Mouse (Mus musculus): ENCODE data around the gene Wnt5a. TPM values are rescaled to one million over a fixed set of nuclear protein-coding genes. Genes with fewer than 3 reads are reported as not detected.
A peak's percentile ranks its signal among the peaks of the same experiment; 100 is the strongest.

Gene Wnt5a
- polyA plus RNA-seq (2015; fragmentation: Nextera tagmentation; extraction: Ambion mirVana): 11.6 and 12.0 TPM in 2 replicates

- peak within 1 kb of the TSS; percentile 80 for H3K4me2 ChIP-seq (replicated peaks; ENCODE audit: low read depth)
- peak within 1 kb of the TSS; percentile 62 for H3K4me3 ChIP-seq (ENCODE audit: low read depth, low read length)
- peaks cover 45% of the 10 kb centered on the region for H3K27me3 ChIP-seq (replicated peaks; ENCODE audit: control insufficient read depth, insufficient read depth, low read length)
- no peaks in the 10 kb centered on the region for H3K9me3 ChIP-seq (ENCODE audit: control insufficient read depth)
- H3K27ac ChIP-seq (ENCODE audit: low read depth, low read length): peak within 1 kb of the TSS; percentile 51
- no peak for ATAC-seq
- WGBS: 2% methylated on average over 52 of the region's 53 CpGs
- 0 out of 2 replicates have a peak, but pooled peaks cover 6% of the 10 kb centered on the region for H3K4me1 ChIP-seq (replicated peaks; ENCODE audit: control insufficient read depth, insufficient read depth, low read length)
- H3K9ac ChIP-seq (ENCODE audit: low read depth, low read length): peak within 1 kb of the TSS; percentile 50
- no peak for TF ChIP-seq CTCF (IDR thresholded peaks at IDR 0.05; ENCODE audit: low read depth)
- H3K36me3 ChIP-seq (ENCODE audit: control insufficient read depth, insufficient read depth): no peaks in the 10 kb centered on the region
These were observed at the start of gene Wnt5a for GRCm38 (mm10) chr14:28504101-28505050. Wnt5a (plus strand) TSS chr14:28504750.

GRCm38 (mm10) chr14:28456372-28457076 is 48.0 kb upstream of the Wnt5a start:
- 33% methylated on average over 7 of the region's 7 CpGs for WGBS

GRCm38 (mm10) chr14:28457428-28457827 is 47.1 kb upstream of the Wnt5a start:
- Histone ChIP-seq H3K27ac (ENCODE audit: low read depth, low read length) (no peak overlapping the region), H3K4me1 (replicated peaks; ENCODE audit: control insufficient read depth, insufficient read depth, low read length) (0 out of 2 replicates have a peak, but pooled peaks cover 3% of the 10 kb centered on the region), H3K9me3 (ENCODE audit: control insufficient read depth) (no peaks in the 10 kb centered on the region), H3K4me3 (ENCODE audit: low read depth, low read length) (no peak overlapping the region), H3K27me3 (replicated peaks; ENCODE audit: control insufficient read depth, insufficient read depth, low read length) (no peaks in the 10 kb centered on the region), H3K9ac (ENCODE audit: low read depth, low read length) (no peak overlapping the region), H3K36me3 (ENCODE audit: control insufficient read depth, insufficient read depth) (no peaks in the 10 kb centered on the region), H3K4me2 (replicated peaks; ENCODE audit: low read depth) (no peak overlapping the region)
- ATAC-seq: peak; percentile 7; the same call in 1 of the 2 replicates
- no peak for TF ChIP-seq CTCF (IDR thresholded peaks at IDR 0.05; ENCODE audit: low read depth)
- 32% methylated on average over 3 of the region's 3 CpGs for WGBS

More at GRCm38 (mm10) chr14:28456372-28457076, 48.0 kb upstream of the Wnt5a start:
- H3K4me1 ChIP-seq (replicated peaks; ENCODE audit: control insufficient read depth, insufficient read depth, low read length): 0 out of 2 replicates have a peak, but pooled peaks cover 3% of the 10 kb centered on the region
- H3K4me3 ChIP-seq (ENCODE audit: low read depth, low read length): no peak overlapping the region
- H3K4me2 ChIP-seq (replicated peaks; ENCODE audit: low read depth): no peak overlapping the region
- no peak overlapping the region for H3K9ac ChIP-seq (ENCODE audit: low read depth, low read length)
- no peak for TF ChIP-seq CTCF (IDR thresholded peaks at IDR 0.05; ENCODE audit: low read depth)
- ATAC-seq: peak; percentile 92
- no peaks in the 10 kb centered on the region for H3K27me3 ChIP-seq (replicated peaks; ENCODE audit: control insufficient read depth, insufficient read depth, low read length)
- H3K27ac ChIP-seq (ENCODE audit: low read depth, low read length): no peak overlapping the region
- H3K9me3 ChIP-seq (ENCODE audit: control insufficient read depth): no peaks in the 10 kb centered on the region
- H3K36me3 ChIP-seq (ENCODE audit: control insufficient read depth, insufficient read depth): no peaks in the 10 kb centered on the region

- Histone ChIP-seq H3K36me3 (ENCODE audit: control insufficient read depth, insufficient read depth) (no peaks in the 10 kb centered on the region), H3K4me2 (replicated peaks; ENCODE audit: low read depth) (no peak overlapping the region), H3K9me3 (ENCODE audit: control insufficient read depth) (no peaks in the 10 kb centered on the region), H3K4me1 (replicated peaks; ENCODE audit: control insufficient read depth, insufficient read depth, low read length) (no peaks in the 10 kb centered on the region), H3K9ac (ENCODE audit: low read depth, low read length) (no peak overlapping the region), H3K27me3 (replicated peaks; ENCODE audit: control insufficient read depth, insufficient read depth, low read length) (no peaks in the 10 kb centered on the region), H3K27ac (ENCODE audit: low read depth, low read length) (no peak overlapping the region), H3K4me3 (ENCODE audit: low read depth, low read length) (no peak overlapping the region)
- TF ChIP-seq CTCF (IDR thresholded peaks at IDR 0.05; ENCODE audit: low read depth): no peak
- WGBS: 62% methylated on average over 5 of the region's 5 CpGs
- no peak for ATAC-seq
These were observed 36.6 kb upstream of the Wnt5a start for GRCm38 (mm10) chr14:28467956-28468355.

- no peak overlapping the region for H3K9ac ChIP-seq (ENCODE audit: low read depth, low read length)
- no peak for ATAC-seq
- no peaks in the 10 kb centered on the region for H3K36me3 ChIP-seq (ENCODE audit: control insufficient read depth, insufficient read depth)
- H3K4me3 ChIP-seq (ENCODE audit: low read depth, low read length): no peak overlapping the region
- no peaks in the 10 kb centered on the region for H3K9me3 ChIP-seq (ENCODE audit: control insufficient read depth)
- TF ChIP-seq CTCF (IDR thresholded peaks at IDR 0.05; ENCODE audit: low read depth): no peak
- H3K27ac ChIP-seq (ENCODE audit: low read depth, low read length): no peak overlapping the region
- no peaks in the 10 kb centered on the region for H3K27me3 ChIP-seq (replicated peaks; ENCODE audit: control insufficient read depth, insufficient read depth, low read length)
- no peak overlapping the region for H3K4me2 ChIP-seq (replicated peaks; ENCODE audit: low read depth)
- no peaks in the 10 kb centered on the region for H3K4me1 ChIP-seq (replicated peaks; ENCODE audit: control insufficient read depth, insufficient read depth, low read length)
- WGBS: 30% methylated on average over 4 of the region's 4 CpGs
These were observed 34.9 kb upstream of the Wnt5a start for GRCm38 (mm10) chr14:28469696-28470095.

- Histone ChIP-seq H3K27me3 (replicated peaks; ENCODE audit: control insufficient read depth, insufficient read depth, low read length) (no peaks in the 10 kb centered on the region), H3K9me3 (ENCODE audit: control insufficient read depth) (no peaks in the 10 kb centered on the region), H3K36me3 (ENCODE audit: control insufficient read depth, insufficient read depth) (no peaks in the 10 kb centered on the region), H3K4me3 (ENCODE audit: low read depth, low read length) (no peak overlapping the region), H3K9ac (ENCODE audit: low read depth, low read length) (no peak overlapping the region), H3K4me1 (replicated peaks; ENCODE audit: control insufficient read depth, insufficient read depth, low read length) (no peaks in the 10 kb centered on the region), H3K27ac (ENCODE audit: low read depth, low read length) (no peak overlapping the region), H3K4me2 (replicated peaks; ENCODE audit: low read depth) (no peak overlapping the region)
- no peak for ATAC-seq
- 62% methylated on average over 6 of the region's 6 CpGs for WGBS
- TF ChIP-seq CTCF (IDR thresholded peaks at IDR 0.05; ENCODE audit: low read depth): no peak
These were observed 34.3 kb upstream of the Wnt5a start for GRCm38 (mm10) chr14:28470212-28470611.

All from intestine, postnatal 0 days (tissue).